In genomic region chr13:69426117-69426516, GRCm38 (mm10) we compare ENCODE assay signal across 10 mouse cellular contexts.
A peak's percentile ranks its signal among the peaks of the same experiment; 100 is the strongest.
DNase-seq lines count a peak whose midpoint lies in the region; ATAC-seq and TF ChIP-seq lines count a peak whose summit lies in the region.
"Had no signal": no experiment of that assay in that cellular context is flagged by ENCODE, and none has a peak within 500 bp of the region (broad histone marks: within the 10 kb centered on the region; RNA-seq: fewer than 3 reads in every experiment).

No protein-coding gene starts in this region.

- no peak overlapping the region for H3K4me3 ChIP-seq in gastrocnemius, adult 2 months
- no peak overlapping the region for H3K4me3 ChIP-seq in hindbrain, embryonic 14.5 days (replicated peaks; ENCODE audit: low read length)
- H3K4me3 ChIP-seq: liver, embryonic 13.5 days had no signal

- no peak for TF ChIP-seq CTCF in gastrocnemius, adult 2 months (IDR thresholded peaks at IDR 0.05)

- H3K27me3 ChIP-seq in hindbrain, embryonic 14.5 days (ENCODE audit: control insufficient read depth, insufficient read depth, low read length) = no peaks in the 10 kb centered on the region
- H3K27me3 ChIP-seq: CH12.LX; liver, embryonic 13.5 days had no signal

- intact Hi-C loops in gastrocnemius, adult 2 months (cut with DNase I) = no loop called here

- H3K4me1 ChIP-seq in hindbrain, embryonic 14.5 days (replicated peaks; ENCODE audit: control insufficient read depth, insufficient read depth, low read length) = peaks cover 8% of the 10 kb centered on the region; the same call in 1 of the 2 replicates
- H3K4me1 ChIP-seq: liver, embryonic 13.5 days had no signal

- no peak overlapping the region for H3K4me2 ChIP-seq in hindbrain, embryonic 14.5 days (replicated peaks)
- H3K4me2 ChIP-seq: liver, embryonic 13.5 days had no signal

- no peaks in the 10 kb centered on the region for H3K36me3 ChIP-seq in hindbrain, embryonic 14.5 days (replicated peaks; ENCODE audit: control insufficient read depth, insufficient read depth)
- H3K36me3 ChIP-seq: liver, embryonic 13.5 days had no signal

- no peak overlapping the region for H3K27ac ChIP-seq in gastrocnemius, adult 2 months
- peak overlapping the region; percentile 45; the same call in 1 of the 2 replicates for H3K27ac ChIP-seq in hindbrain, embryonic 14.5 days
- H3K27ac ChIP-seq: liver, embryonic 13.5 days had no signal

- peak; percentile 30 for DNase-seq in gastrocnemius, adult 2 months
- DNase-seq in gastrocnemius, adult 18-20 months (ENCODE audit: low spot score) = no peak
- DNase-seq in adrenal gland, adult 2 months = peak; percentile 35
- DNase-seq in hindbrain, embryonic 14.5 days (ENCODE audit: low spot score) = peak; percentile 55
- peak; percentile 13 to 40 for DNase-seq in lung, postnatal 4 days
- DNase-seq in layer of hippocampus, adult 11-12 months (ENCODE audit: low spot score) = no peak
- DNase-seq in thymus, postnatal 14 days = no peak
- DNase-seq: liver, embryonic 13.5 days had no signal

- WGBS in hindbrain, embryonic 14.5 days = 26% methylated on average over 6 of the region's 6 CpGs

- no peaks in the 10 kb centered on the region for H3K9me3 ChIP-seq in hindbrain, embryonic 14.5 days (ENCODE audit: control insufficient read depth, low read length)
- H3K9me3 ChIP-seq: liver, embryonic 13.5 days had no signal

- H3K9ac ChIP-seq in hindbrain, embryonic 14.5 days = no peak overlapping the region
- H3K9ac ChIP-seq: liver, embryonic 13.5 days had no signal

- peak; percentile 54 for ATAC-seq in hindbrain, embryonic 14.5 days (ENCODE audit: low FRiP score)
- ATAC-seq in erythroid progenitor cell, adult 5-6 weeks (replicated peaks; ENCODE audit: low FRiP score, poor library complexity, severe bottlenecking) = no peak

Comparison
In these comparisons a context has a peak if more than half of its experiments do, and no peak if none do; other contexts are left out.
1. DNase-seq: peak in gastrocnemius, adult 2 months (single experiment), adrenal gland, adult 2 months (single experiment), hindbrain, embryonic 14.5 days (single experiment) and lung, postnatal 4 days (2 of 2); none in gastrocnemius, adult 18-20 months (single experiment), layer of hippocampus, adult 11-12 months (single experiment) and thymus, postnatal 14 days (single experiment).